Mouse (Mus musculus) cortical plate, adult 2 months (tissue): ENCODE measurements at regions not wholly inside any gene's neighbourhood (a gene's known extent, or its start where the extent isn't known, plus 50 kb on each side); places are given as distances from the start of the nearest gene placed in this dataset.

ENCODE experiments used
- H3K27ac ChIP-seq: fragments of 200-500 bp; 2 replicates; pipeline ENCODE4 v1.5.1; 2012; ENCODE audit warnings: low read length, control low read depth, inconsistent platforms; ENCODE audit not compliant: insufficient read depth
- H3K4me1 ChIP-seq: fragments of 200-500 bp; 2 replicates; pipeline ENCODE4 v1.6.1; 2011; ENCODE audit warnings: low read length; ENCODE audit not compliant: control insufficient read depth, insufficient read depth
- H3K4me3 ChIP-seq: fragments of 200-500 bp; 2 replicates; pipeline ENCODE4 v1.5.1; 2011; ENCODE audit warnings: mild to moderate bottlenecking, low read length, control low read depth; ENCODE audit not compliant: insufficient read depth
- CTCF ChIP-seq: fragments of 200-500 bp; IDR thresholded peaks from 2 replicates; pipeline ENCODE4 v1.5.1; 2011; ENCODE audit warnings: mild to moderate bottlenecking, control low read depth, low read length; ENCODE audit not compliant: insufficient read depth; ENCODE audit errors: extremely low read depth
- POLR2A ChIP-seq: fragments of 200-500 bp; IDR thresholded peaks from 2 replicates; pipeline ENCODE4 v1.6.1; 2011; ENCODE audit warnings: mild to moderate bottlenecking, low read length, control low read depth; ENCODE audit not compliant: insufficient read depth; ENCODE audit errors: extremely low read depth

DNA sequence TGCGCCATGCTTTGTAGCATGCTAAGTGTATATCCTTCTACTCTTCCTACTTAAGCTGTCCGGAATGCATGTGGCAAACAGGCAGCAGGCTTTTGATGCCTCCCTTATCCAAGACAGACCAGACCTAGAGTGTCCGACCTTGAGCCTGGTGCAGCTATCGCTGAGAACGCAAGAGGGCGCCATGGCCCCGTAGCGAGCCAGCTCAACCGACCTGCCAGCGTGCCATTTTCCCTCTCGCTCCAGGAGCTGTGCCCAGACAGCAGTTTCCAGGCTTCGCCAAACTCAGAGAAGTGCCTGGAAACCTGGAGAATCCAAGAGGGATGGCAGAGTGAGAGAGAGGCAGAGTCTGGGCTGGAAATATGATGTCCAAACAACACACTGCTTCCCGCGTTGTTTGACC lies 155.8 kb upstream of the Gm12830 start:
- no peak overlapping the region for H3K4me3 ChIP-seq
- H3K4me1 ChIP-seq, result no peaks in the 10 kb centered on the region
- H3K27ac ChIP-seq, result no peak overlapping the region
- TF ChIP-seq POLR2A (no peak), CTCF (peak; percentile 84)

DNA sequence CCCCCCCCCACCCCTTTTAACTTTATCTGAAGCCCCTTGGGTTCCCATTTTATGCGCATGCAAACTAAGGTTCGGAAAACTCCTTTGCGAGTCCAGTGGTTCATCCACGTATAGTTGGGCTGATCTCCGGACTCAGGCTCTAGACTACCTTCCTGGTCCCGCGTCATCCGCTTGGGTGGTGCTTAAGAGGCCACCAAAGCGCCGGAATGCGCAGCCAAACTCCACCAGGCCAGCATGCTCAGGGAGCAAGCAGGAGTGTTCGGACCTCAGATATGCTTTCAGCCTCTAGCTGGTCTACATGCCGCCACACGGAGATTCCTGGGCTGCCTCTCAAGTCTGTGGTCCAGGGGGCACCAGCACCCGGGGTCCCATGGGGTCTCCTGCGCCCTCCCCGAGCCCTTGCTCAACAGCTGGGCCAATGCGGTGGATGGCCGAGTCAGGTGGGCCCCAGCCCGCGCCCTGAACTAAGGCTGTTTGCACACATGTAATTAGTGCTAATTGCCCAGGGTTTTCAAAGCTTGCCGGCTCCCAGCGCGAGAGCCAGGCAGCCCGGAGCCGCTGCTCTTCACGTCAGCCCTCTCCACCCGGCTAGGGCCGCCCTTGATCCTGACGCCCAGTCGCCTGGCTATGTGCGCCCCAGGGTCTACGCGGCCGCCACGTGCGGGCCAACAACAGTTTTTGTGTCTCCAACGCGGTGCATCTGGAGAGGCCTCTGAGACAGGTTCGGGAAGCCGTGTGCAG lies 155.1 kb upstream of the Gm12830 start:
- H3K4me3 ChIP-seq, result no peak overlapping the region

DNA sequence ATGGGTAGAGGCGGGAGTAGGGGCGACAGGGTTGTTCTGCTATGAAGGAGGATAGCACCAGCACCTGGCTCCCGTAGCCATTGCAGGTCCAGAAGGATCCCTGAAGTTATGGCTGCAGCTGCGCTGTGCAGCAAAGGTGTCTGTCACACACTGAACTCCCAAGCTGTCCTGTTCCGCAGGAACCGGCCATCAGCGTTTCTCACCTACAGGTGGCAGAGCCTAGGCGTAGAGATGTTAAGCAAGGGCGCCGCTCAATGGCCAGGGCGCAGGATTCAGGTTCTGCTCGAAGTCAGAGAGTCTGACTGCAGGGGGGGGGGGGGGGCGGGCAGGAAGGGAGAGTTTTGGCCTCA lies 154.6 kb upstream of the Gm12830 start:
- H3K4me1 ChIP-seq, result no peaks in the 10 kb centered on the region
- TF ChIP-seq CTCF (no peak), POLR2A (no peak)
- H3K27ac ChIP-seq, result no peak overlapping the region
- H3K4me3 ChIP-seq, result no peak overlapping the region

More for the DNA sequence above, 155.1 kb upstream of the Gm12830 start:
- TF ChIP-seq CTCF (no peak), POLR2A (no peak)
- Histone ChIP-seq H3K4me1 (no peaks in the 10 kb centered on the region), H3K27ac (no peak overlapping the region)

DNA sequence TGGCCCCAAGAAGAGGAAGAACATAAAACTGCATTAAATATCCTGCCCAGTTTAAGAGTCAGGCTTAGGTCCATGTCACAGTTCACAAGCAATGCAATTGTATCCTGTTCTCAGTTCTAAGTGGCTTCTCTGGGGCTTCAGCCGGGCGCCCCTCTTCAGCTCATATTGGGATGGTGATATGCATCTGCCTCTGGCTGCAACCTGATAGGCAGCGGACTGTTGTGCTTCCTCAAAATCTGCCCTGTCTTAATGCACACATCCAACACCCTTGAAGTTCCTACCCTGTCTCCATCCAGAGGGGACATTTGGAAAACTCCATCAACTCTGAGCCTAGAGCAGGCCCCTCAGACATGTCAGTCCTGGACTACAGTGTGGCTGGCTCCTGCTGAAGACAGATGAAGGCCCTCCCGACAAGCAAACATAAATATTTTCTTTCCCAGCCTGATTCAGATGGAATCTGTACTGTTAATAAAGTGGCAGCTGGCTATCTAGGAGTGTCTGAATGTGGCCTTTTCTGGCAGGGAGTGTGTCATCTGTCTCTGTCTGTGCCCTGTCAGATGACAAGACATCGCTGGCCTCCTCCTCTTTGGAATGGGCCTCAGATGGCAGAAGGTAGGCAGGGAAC lies 149.3 kb upstream of the Gm12830 start:
- Histone ChIP-seq H3K27ac (no peak overlapping the region), H3K4me3 (no peak overlapping the region), H3K4me1 (no peaks in the 10 kb centered on the region)
- TF ChIP-seq POLR2A (no peak), CTCF (no peak)

DNA sequence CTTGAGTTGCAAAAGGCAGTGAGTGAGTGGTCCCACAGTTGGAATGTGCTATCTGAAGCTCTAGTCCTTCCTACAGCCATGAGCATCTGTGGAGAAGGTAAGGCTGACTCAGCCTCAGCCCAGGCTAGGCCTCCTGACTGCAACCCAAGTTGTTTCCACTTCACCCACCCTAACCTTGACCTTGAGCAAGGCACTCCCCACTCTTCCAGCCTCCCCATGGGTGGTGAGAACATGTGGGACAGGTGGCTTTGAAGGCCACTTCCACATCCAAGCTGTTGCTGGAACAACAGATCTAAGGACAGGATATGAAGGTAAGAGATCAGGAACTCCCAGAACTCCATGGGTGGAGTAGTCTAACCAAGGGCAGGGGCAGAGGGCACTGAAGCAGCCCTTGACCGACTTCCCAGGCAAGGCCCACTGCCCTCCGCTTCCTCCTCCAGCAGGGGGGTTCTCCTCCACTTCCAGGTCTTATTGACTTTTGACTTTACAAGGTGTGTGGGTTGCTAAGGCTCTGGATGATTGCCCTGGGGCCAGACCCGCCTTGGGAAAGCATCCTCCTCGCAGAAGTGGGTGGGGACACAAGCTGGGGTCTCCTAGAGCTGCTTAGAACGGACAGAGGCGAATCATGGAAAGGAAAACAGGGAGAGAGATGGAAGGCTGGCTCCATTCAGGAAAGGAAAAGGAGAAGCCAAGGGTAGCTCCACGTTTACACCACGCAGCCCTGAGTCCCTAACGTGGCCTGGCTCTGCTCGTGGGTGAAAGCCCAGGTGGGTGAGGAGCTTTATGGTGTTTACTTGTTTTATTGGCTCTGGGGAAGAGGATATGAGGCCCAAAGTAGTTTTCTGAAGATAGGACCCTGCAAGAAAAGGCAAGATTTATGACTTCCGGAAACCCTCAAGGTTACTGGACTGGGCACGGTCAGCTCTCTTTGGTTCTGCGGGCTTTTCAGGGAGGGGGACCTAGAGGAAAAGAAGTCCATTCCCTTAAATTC lies 144.3 kb upstream of the Gm12830 start:
- Histone ChIP-seq H3K27ac (no peak overlapping the region), H3K4me3 (no peak overlapping the region)
- TF ChIP-seq POLR2A, result no peak
- TF ChIP-seq CTCF, result no peak

DNA sequence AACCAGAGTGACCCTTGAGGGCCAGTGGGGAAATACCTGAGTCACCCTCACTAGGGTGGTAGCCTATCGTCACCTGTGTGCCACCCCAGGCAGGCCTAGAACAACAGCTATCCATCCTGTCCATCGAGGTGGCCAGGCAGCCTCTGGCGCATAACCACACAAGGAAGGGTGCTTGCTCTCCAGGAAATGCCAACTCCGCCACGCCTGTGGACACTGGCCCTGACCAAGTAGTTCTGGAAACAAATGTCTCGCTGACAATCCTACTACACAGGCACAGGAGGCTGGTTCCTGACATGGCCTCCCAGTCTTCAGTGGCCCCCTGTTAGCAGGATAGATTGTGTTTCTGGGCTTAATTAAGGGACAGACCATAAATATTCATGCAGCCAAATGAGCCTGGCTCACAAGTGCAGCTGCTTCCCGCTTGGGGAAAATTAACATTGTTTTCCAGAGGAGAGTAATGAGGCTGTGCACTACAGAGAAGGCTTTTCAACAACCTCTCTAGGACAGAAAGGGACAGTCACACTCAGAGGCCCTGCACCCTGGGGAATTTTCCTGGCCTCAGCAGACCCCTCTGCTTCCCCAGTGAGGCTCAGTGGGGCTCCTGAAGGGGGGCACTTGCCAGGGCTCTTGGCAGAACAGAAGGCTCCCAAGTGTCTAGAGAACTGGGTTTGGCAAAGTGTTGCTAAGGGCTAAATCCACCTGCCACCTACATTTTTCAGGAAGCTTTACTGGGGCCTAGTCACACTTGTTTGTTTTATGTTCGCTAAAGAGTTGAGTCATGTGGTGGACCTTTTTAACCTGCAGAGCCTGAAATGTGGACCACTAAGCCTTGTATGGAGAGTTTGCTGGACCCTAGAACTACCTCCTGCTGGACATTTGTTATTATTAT lies 143.2 kb upstream of the Gm12830 start:
- no peak overlapping the region for H3K4me3 ChIP-seq
- no peaks in the 10 kb centered on the region for H3K4me1 ChIP-seq
- no peak for TF ChIP-seq POLR2A
- H3K27ac ChIP-seq, result no peak overlapping the region

More for the DNA sequence above, 144.3 kb upstream of the Gm12830 start:
- H3K4me1 ChIP-seq, result no peaks in the 10 kb centered on the region

DNA sequence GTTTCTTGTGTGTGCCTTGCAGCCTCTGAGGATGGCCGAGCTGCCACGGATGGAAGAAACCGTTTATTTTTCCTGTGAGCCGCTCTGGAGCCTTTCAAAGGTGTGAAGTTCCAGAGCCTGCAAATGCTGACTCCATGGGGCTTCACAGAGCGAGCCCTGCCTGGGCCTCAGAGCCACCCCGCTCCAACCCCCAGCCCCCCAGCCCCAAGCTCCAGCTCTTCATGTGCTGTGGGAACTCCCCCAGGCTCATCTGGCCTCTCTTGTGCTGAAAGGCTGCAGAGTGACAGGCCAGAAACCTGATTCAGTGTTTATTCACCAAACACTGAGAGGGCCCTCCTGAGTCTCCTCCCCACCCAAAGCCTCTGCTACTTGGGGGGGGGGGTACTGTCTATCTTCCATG lies 141.2 kb upstream of the Gm12830 start:
- TF ChIP-seq CTCF, result no peak
- Histone ChIP-seq H3K4me1 (no peaks in the 10 kb centered on the region), H3K4me3 (no peak overlapping the region), H3K27ac (no peak overlapping the region)

DNA sequence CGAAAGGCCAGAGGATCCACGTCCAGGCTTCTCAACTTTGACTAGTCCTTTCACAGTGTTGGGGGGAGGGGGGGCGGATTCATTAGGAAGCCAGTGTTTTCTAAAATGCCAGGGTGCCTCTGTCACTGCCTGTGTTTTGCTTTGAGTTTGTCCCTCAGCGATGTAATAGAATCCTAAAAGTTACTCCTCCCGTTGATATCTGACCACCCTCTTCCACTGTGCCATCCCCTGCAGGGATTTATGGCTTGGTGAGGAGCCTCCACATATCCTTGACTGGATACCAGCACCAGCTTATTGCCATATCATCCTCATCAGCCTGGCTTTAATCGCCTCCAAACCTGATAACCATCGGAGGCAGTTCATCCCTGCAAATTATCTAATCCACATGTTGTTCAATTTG lies 138.6 kb upstream of the Gm12830 start:
- no peaks in the 10 kb centered on the region for H3K4me1 ChIP-seq
- no peak overlapping the region for H3K4me3 ChIP-seq
- H3K27ac ChIP-seq, result no peak overlapping the region
- TF ChIP-seq CTCF, result no peak
- TF ChIP-seq POLR2A, result no peak

DNA sequence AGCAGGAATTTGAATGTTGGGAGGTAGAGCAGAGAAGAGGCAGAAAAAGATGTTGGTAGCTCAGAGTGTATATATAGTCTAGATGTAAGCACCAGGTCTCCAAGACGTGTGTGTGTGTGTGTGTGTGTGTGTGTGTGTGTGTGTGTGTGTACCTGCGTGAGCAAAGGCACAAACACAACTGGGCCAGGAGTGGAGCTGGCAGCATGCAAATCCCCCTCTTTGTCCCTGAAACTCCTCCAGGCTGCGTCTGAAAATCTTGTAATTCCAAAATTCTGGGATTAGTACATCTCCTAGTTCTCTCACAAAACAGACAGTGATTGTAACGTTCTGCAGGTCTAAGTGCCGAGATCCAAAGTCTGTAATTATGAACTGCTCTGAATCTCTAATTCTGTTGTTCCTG lies 137.8 kb upstream of the Gm12830 start:
- TF ChIP-seq CTCF, result no peak
- TF ChIP-seq POLR2A, result no peak
- no peaks in the 10 kb centered on the region for H3K4me1 ChIP-seq
- no peak overlapping the region for H3K27ac ChIP-seq
- no peak overlapping the region for H3K4me3 ChIP-seq
